Mouse (Mus musculus) layer of hippocampus, adult 11-12 months (tissue): ENCODE data around the gene Kdm1b.
A peak's percentile ranks its signal among the peaks of the same experiment; 100 is the strongest.

Experiments
- DNase-seq: peaks from one replicate; pipeline ENCODE4 v3.0.0; 2022; ENCODE audit warnings: low spot score

Kdm1b gene

DNA sequence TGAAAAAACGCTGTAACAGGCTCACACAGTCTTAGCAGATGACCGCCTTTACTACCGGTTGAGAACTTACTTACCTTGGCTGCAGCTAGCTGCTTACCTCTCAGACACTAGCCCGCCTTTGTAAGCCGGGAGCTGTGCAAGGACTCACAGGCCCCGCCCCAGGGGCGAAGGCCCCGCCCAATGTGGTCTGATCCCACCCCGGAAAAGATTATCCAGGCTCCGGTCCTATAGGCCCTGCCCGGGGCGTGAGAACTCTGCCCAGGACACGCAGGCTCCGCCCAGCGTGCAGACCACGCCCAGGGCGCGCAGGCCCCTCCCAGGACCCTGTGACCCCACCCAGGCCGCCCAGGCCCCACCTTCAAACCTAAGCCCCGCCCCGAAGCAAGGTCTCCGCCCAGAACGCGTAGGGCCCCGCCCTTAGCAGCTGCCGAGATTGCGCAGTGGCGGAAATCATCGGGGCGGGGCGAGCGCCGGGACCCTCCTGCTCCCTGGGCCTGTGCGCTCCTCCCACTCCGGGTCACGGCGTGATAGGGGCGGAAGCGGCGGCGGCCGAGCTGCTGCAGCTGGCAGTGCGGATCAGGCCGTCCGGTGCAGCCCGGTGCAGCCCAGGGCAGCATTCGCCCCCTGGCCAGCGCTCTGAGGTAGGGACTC is at the start of gene Kdm1b:
TSS of gene Kdm1b (plus strand) at position 470 of the 651 bp plus-strand sequence.
- peak; percentile 98 for DNase-seq

DNA sequence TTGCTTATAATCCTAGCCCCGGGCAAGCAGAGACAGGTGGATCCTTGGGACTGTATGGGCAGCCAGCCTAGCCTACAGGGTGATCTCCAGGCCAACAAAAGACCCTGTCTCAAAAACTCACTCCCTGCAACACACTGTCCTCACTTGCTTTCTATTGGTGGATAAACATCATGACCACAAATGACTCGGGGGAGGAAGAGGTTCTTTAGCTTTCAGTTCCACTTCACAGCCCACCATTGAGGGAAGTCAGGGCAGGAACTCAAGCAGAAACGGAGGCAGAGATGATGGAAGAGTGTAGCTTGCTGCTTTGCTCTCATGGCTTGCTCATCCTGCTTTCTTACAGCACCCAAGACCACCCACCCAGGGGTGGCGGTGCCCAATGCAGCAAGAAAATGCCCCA is 45.9 kb upstream of the Kdm1b start:
- DNase-seq: no peak

DNA sequence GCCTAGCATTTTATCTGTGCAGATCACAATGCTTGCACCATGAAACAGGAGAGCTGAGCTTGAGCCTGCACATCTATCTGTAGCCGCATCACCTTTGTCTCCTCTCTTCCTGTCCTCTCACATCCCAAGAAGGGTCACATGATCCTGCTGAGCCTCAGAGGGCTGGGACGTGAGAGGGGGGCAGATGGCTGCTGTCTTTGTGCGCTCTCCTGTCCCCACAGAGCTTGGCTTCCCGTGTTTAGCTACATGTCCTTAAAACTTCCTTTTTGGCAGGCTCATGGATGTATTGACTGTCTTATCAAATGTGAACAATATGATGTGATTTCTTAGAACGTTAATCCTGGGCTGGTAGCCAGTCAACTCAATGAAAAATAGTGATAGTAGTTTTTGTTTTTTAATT is 43.8 kb upstream of the Kdm1b start:
- DNase-seq: no peak

DNA sequence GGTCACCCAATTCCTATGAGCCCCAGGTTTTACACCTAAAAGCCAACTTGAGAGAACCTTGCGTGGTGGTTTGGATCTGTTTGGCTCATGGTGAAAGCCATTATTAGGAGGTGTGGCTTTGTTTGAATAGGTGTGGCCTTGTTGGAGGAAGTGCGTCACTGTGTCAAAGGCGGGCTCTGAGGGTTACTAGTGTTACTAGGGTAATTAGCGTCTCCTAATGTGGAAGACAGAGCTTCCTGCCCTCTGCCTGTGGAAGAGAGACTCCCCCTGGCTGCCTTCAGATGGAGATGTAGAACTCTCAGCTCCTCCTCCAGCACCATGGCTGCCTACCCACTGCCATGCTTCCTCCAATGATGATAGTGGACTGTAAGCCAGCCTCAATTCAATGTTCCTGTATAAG is 41.7 kb upstream of the Kdm1b start:
- DNase-seq: no peak

DNA sequence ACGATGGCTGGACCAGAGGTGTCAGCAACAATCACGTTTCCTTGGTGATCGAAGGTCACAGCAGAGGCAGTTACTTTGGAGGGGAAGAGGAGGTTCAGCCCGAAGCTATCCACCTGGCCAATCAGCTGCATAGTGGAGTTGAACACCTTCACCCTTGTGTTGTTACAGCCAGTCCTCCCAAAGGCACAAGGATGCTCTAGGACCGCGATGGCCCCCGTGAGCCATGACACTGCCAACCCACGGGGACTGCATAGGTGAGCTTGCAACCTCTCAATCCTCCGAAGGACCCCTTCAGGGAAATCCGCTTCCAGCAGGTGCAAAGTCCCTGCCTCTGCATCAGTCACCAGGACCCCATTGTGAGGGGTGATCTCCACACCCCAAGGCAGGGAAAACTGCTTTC is 29.6 kb upstream of the Kdm1b start:
- no peak for DNase-seq

DNA sequence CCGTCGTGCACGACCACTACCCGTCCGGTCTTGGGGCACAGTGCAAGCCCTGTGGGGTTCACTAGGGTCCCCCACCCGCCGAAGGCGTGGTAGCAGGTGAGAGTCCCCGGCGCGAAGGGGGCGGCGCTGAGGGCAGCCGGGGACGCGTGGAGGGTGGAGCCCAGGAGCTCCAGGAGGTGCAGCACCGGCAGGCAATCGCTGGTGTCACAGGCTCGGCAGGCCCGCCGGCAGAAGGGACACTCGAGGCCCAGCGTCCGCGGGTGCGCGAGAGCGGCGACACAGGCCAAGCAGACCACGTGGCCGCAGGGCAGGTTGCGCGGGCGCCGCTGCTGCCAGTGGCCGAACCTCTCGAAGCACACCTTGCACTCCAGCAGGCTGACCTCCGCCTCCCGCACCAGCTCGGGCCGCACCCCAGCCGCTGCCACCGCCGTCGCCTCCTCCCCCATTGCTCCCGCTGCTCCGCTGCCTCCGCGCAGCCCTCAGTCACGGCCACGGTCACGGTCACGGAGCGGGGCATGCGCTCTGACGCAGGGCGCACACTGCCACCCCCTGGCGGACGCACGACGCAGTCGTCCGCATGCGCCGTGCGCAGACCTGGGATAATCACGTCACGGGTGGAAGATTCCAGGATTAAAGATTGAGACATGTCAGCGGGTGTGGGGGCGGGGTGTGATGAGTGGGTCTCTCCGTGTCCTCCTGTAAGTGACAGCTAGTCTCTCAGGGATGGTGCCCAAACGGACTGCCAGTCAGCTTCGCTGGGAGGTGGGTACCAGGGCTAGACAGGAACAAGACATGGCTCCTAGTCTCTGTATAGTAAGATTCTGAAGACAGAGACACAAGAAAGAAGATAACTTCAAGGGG is 28.7 kb upstream of the Kdm1b start, which contains the start of gene Nhlrc1:
TSS of gene Nhlrc1 (minus strand) at position 517 of the 861 bp plus-strand sequence.
- DNase-seq: peak; percentile 86

DNA sequence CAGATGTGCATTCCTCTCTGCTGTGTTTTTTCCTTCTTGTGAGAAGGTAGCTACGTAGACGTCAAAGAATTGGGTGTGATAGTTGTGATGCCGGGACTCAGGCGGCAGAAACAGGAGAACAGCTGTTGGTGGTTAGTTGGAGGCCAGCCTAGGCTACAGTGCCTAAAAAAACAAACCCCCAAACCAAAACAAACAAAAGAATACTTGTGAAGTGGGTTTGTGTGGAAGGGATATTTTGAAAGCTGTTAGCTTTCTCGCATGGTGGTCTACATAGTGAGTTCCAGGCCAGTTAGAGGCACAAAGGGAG is 28.2 kb upstream of the Kdm1b start:
- DNase-seq: no peak

DNA sequence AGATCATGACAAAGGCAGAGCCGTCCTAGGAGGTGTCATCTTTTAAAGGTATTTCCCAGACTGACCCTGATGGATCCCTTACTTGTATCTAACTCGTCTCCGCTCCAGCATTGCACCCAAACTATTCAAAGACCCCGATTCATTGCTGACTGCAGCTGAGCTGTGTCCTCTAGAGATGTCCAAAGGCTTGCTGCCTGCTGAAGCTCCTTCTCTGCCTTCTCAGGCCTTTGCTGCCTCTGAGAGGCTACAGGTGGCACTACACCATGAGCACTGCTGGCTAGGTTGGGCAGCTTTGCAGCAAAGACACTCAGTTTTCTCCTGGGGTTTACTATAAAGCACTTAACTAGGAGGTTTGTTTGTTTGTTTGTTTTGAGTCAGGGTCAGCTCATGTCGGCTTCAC is 26.0 kb upstream of the Kdm1b start:
- peak; percentile 65 for DNase-seq

DNA sequence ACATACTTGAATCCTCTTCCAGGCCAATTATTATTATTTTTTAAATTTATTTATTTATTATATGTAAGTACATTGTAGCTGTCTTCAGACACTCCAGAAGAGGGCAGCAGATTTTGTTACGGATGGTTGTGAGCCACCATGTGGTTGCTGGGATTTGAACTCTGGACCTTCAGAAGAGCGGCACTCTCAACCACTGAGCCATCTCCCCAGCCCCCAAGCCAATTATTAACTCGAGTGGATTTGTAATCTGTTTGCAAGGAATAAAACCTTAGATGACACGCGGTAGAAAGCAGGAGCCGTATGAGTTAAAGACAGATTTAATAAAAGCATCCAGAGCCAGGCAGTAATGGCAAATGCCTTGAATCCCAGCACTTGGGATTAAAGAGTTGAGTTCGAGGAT is 23.5 kb upstream of the Kdm1b start:
- no peak for DNase-seq

DNA sequence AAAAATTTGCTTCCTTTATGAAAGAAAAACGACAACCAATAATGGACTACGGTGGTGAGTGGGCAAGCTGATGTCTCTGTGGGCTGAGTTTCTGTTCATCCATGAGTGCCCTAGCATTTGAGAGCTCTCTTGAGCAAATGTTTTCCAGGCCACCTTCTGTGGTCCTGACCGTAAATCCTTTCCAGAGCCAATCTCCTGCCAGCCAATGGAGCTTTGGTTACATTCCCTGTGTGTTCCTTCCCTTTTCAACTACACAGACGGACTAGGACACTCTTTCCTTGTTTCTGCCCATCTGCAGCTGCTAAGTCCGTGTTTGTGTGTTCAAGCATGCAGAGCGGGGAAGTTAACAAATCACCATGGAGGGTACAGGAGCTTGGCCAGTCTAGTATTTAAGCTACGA is 22.5 kb upstream of the Kdm1b start:
- no peak for DNase-seq

DNA sequence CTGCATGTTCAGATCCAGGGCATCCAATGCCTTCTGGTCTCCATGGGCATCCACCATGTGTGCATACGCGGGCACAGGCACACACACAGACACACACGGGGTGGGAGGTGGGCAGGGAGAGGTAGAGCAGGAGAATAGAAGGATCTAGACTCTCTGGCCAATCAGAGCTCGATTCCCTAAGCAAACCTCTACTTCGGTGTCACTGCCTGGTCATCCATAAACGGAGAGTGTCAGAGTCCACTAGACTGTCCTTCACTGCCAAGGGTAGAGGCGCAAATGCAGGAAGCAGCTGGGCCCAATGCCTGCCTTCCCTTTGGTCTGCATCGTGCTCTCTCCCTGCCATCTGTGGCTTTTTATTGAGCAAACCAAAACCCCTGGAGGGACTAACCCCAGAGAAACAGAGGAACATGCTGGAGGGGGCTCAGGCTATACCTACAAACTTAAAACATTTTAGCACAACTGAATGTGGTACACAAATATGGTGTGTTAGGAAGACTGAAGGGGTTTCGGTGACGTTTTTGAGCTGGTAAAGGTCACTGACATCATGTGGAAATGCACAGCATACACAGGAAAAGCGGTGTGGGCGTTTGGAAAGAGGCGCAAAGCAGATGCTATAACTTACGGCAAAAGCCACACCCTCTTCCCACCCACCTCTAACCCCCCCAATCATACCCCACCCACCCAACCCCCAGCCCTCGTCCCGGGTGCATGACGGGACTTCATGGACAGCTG is 12.8 kb upstream of the Kdm1b start:
- DNase-seq: no peak

DNA sequence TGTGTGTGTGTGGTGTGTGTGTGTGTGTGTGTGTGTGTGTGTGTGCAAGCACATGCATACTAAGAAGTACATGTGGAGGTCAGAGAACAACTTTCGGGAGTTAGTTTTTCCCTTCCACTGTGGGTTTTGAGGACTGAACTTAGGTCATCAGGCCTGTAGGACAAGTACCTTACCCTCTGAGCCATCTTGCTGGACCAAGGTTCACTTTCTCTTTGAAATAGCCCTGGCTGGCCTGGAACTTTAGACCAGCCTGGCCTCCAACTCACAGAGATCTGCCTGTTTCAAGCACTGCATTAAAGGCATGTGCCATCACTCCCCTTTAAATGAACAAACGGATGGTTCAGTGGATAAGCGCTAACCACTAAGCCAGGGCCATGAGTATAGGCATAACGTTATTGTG is 9.7 kb upstream of the Kdm1b start:
- no peak for DNase-seq

DNA sequence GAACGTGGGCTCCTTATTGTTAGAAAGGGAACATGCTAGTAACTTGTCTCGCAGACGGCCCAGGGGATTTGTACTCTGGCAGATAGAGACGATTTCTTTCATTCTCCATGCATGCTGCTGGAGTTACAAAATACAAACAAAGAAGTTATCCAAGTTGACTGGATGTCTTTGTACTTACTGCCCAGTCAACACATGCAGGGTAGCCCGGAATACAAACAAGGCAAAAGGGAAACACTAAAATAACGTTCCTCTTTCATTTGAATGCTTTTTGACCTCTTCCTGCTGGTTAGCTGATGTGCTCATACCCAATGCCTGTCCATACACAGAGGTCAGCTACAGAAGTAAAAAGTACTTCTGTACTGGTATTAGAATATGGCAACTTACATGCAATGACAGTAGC is 5.4 kb upstream of the Kdm1b start:
- no peak for DNase-seq

DNA sequence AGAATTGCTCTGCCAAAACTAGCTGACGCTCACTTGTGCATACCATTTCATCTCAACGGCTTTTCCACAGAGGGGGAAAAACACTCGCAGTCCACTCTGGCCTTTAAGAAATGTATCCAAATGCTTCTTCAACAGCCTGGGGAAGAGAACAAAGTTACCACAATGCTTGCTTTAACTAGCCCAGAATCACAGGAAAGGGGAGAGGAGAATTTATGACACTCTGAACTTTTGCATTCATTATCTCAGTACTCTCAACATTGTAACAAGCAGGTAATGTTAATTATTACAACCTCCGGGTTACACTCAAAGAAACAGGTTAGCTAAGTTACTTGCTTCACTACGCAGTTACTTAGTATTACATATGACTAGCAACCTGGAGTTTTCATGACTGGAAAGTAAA is 3.2 kb upstream of the Kdm1b start:
- no peak for DNase-seq

DNA sequence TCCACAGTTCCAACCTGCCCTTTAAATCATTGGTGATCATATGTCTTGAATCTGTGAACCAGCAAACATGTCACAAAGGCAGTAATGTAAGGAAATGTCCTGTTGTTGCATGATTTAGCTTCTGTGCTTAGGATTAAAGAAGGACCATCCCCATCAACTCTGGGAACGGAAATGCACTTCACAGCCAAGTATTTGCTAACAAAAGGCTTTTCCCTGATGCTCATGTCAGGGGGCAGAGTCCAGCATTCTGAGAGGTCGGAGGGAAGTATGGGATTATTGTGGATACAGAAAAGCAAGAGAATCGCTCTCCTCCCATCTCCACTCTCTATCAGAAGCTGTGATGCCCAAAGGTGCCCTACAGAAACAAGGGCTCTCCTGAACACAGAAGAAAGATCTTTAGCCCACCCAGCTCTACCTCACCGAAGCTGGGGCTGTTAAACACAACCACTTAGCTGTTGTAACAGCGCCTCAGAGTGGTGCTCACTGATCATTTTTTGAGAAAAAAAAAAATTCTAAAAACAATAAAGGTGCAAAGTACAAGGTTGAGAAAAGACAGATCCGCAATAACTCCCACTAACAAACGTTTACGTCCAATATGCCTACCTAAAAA is 1.2 kb upstream of the Kdm1b start:
- no peak for DNase-seq

DNA sequence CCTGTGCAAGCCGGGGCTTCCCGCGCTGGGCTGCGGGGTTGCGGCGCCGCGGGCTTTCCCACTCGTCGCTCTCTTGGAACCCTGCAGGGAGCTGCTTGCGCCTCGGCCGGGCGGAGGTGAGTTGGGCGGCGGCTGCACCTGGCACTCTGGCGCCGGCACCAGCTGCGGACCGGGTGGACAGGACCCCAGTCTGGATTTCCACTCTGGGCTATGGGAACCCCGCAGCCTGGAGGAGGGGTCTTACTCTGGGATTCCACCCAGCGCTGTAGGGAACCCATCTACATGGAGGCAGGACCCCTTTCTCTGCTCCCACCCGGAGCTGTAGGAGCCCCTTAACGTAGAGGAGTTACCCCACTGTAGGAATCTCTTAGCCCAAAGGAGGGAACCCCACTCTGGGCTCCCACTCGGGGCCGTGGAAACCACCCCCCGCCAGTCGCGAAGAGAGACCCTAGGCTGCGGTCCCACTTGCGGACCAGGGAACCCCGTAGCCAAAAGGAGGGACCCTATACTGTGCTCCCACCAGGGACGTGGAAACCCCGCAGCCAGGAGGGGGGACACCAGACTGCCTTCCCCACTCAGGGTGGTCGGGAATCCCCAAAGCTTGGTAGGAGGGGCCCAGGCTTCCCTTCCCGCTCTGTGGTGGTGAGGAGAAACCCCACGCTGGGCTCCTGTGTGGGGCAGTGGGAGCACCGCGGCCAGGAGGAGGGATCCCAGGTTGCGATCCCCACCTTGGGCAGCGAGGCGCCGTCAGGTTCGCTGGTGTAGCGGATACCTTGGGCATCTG is 726 bp downstream of the Kdm1b start:
- no peak for DNase-seq

DNA sequence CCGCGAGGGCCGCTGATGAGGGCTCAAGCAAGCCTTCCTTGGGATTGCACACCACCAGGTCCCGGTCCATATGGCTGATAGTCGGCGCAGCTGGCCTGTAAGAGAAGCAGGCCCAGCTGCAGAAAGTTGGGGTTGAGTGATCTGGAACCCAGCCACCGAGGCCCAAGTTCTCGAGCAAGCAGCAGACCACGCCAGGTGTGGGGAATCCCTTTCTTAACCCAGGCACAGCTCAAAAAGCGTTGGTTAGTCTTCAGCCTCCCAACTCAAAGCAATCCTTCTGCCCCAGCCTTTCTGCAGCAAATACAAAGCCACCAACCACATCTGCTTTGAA is 1.3 kb downstream of the Kdm1b start, which contains the start of gene Tpmt:
TSS of gene Tpmt (minus strand) at position 121 of the 331 bp plus-strand sequence.
- DNase-seq: no peak

DNA sequence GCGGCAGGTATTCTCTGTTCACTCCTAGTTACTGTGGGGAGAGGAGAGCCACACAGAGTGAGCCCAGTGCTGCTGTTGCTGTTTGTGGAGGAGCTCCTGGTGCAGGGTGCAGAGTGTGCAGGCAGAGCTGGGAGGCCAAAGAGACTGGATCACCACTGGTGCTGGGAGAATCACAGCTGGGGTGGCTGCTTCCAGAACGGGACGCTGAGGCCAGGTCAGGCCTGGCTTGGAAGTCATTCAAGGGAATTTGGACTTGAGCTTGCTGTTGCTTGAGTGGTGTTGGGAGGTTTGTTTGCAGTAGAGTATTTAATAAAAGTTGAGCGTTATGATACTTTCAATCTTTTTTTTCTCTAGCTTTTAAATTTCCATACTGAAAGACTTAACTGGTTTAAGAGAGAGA is 4.7 kb downstream of the Kdm1b start:
- no peak for DNase-seq

DNA sequence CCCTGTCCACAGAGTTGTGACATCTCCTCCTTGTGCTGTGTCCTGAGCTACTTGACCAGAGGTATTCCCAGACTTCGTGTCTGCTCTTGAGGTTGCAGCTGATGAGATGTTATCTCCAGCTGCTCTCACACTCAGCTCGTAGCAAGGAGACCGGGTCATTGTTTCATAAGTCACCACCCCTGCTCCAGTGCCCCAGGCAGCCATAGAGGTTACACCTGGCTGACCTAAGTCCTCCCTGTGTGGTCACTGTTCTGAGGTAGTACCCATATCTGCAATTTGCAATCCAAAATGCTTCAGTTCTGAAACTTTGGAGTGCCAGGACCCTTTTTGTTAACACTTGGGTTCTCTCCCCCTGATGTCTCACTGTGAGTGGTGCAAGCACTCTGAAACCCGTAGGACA is 6.7 kb downstream of the Kdm1b start:
- no peak for DNase-seq

DNA sequence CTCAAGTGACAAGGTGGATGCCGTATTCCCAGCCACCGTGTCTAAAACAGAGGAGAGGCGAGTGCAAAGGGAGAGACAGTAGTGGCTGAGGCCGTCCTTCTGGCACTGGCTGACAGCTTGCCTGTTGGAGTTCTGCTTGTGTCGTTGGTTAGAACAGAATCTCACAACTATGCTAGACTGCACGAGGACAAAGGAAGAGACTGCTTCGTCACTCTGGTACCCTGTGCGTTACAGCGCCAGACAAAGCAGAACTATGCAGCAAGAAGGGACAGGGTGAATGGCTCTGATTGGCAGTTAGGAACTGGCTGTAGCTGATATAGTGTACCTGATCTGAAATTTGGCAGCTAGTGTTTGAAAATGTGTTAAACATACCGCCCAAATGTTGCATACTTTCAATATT is 10.7 kb downstream of the Kdm1b start:
- no peak for DNase-seq

DNA sequence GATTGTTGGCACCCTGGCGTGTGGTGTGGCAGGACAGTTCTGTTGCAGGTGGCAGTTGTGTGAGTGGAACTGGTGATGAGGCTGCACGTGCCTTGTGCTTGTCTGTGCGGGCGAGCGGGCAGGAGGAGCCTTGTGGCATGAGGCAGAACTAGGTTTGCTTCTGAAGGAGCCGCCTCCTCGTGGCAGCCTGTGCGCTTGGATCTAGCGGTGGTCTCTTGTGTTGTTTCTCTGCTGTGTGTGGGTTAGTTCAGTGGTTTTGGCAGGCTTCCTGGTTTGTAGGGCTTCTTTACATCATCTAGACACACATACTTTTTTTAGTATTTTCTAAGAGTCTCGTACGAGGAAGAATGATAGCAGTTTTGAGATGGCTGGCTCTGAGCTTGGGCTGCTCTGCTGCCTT is 12.8 kb downstream of the Kdm1b start:
- peak; percentile 35 for DNase-seq

DNA sequence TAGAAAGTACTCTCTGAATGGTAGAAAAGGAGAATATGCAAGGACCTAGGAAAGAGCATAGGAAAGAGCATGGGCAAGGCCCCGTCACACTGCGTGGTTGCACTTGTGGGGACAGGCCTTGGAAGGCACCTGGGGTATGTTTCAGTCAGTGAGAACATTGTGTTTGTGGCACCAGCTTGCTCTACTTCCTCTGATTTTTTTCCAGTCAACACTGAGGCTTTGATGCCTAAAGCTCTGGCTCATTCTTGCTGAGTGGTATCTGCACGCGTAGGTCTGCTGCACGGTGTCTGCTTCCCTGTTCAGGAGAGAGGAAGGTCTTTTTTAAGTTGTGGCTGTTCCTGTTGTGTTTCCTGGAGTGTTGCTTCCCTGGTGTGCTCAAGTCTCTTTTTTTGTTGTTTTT is 13.5 kb downstream of the Kdm1b start:
- no peak for DNase-seq
